Mouse (Mus musculus) spleen, adult 2 months (tissue): Measurements from ENCODE around the gene H2afx. TPM values are rescaled to one million over a fixed set of nuclear protein-coding genes. Genes with fewer than 3 reads are reported as not detected.
A peak's percentile ranks its signal among the peaks of the same experiment; 100 is the strongest.
"Not testable (repeated sequence)": the region's sequence is repeated elsewhere in the genome, so short reads cannot be mapped to it uniquely, and the experiment has no call there.

Experiments used
- DNase-seq, 2 experiments: peaks; one replicate each; pipeline versions ENCODE4 v3.0.0 to v3.0.0-alpha.2; 2012 to 2021; ENCODE audit warnings: low spot score in 2 of 2, low read depth in 1 of 2
- H3K27ac ChIP-seq: fragments of 200-500 bp; 2 replicates; pipeline ENCODE4 v1.5.1; 2012; ENCODE audit warnings: low read length, inconsistent platforms; ENCODE audit not compliant: insufficient read depth
- H3K27me3 ChIP-seq: fragments of 200-500 bp; 2 replicates; pipeline ENCODE4 v1.6.1; 2012; ENCODE audit warnings: mild to moderate bottlenecking, moderate library complexity, low read length, inconsistent platforms; ENCODE audit not compliant: control insufficient read depth, insufficient read depth
- H3K36me3 ChIP-seq: fragments of 200-500 bp; 2 replicates; pipeline ENCODE4 v1.6.1; 2012; ENCODE audit warnings: mild to moderate bottlenecking, low read length, inconsistent platforms; ENCODE audit not compliant: control insufficient read depth, insufficient read depth
- H3K4me1 ChIP-seq: fragments of 200-500 bp; 2 replicates; pipeline ENCODE4 v1.6.1; 2011; ENCODE audit warnings: inconsistent platforms; ENCODE audit not compliant: control insufficient read depth, insufficient read depth, insufficient read length
- H3K4me3 ChIP-seq: fragments of 200-500 bp; 2 replicates; pipeline ENCODE4 v1.5.1; 2011; ENCODE audit warnings: mild to moderate bottlenecking, inconsistent platforms; ENCODE audit not compliant: insufficient read depth, insufficient read length; ENCODE audit errors: extremely low read depth
- CTCF ChIP-seq: fragments of 200-500 bp; IDR thresholded peaks from 2 replicates; pipeline ENCODE4 v1.5.1; 2011; ENCODE audit warnings: mild to moderate bottlenecking, inconsistent platforms; ENCODE audit not compliant: insufficient read depth, insufficient read length, insufficient replicate concordance; ENCODE audit errors: extremely low read depth
- POLR2A ChIP-seq: fragments of 200-500 bp; IDR thresholded peaks from 2 replicates; pipeline ENCODE4 v1.6.1; 2011; ENCODE audit warnings: low read depth, low read length, inconsistent platforms
- WGBS: fragments of 180-500 bp; shearing (Covaris S2); methylation state at CpG from one replicate; pipeline ENCODE4 v1.1.7; 2018; 5-methylcytosine and 5-hydroxymethylcytosine counted together
- polyA plus RNA-seq: library from polyadenylated mRNA; depleted of rRNA; stranded (reverse); fragments of >200 nt; gene quantifications from 2 replicates; pipeline ENCODE4 v1.2.3, GENCODE M21; 2012

The H2afx gene
- polyA plus RNA-seq, 1 experiment: 117 TPM

- Histone ChIP-seq H3K27me3 (peaks cover 23% of the 10 kb centered on the region), H3K4me3 (no peak overlapping the region), H3K36me3 (peaks cover 7% of the 10 kb centered on the region), H3K4me1 (peaks cover 15% of the 10 kb centered on the region), H3K27ac (0 out of 2 replicates have a peak overlapping the region, but pooled peaks have one; percentile 47)
- 51% methylated on average over 11 of the region's 11 CpGs for WGBS
- no peak for TF ChIP-seq CTCF
- TF ChIP-seq POLR2A: no peak
- no peak for DNase-seq
These were observed 45.6 kb upstream of the H2afx start for GRCm38 (mm10) chr9:44288959-44289291.

GRCm38 (mm10) chr9:44292490-44292889, 42.0 kb upstream of the H2afx start:
- peaks cover 23% of the 10 kb centered on the region for H3K36me3 ChIP-seq
- peaks cover 18% of the 10 kb centered on the region for H3K27me3 ChIP-seq
- WGBS: 81% methylated on average over 3 of the region's 3 CpGs
- TF ChIP-seq CTCF: peak; percentile 52; the same call in 1 of the 2 replicates
- TF ChIP-seq POLR2A: no peak
- H3K27ac ChIP-seq: no peak overlapping the region
- peaks cover 11% of the 10 kb centered on the region for H3K4me1 ChIP-seq
- peak; percentile 36 to 60 for DNase-seq
- H3K4me3 ChIP-seq: no peak overlapping the region

GRCm38 (mm10) chr9:44300001-44300400, 34.5 kb upstream of the H2afx start:
- WGBS: 85% methylated on average over 3 of the region's 3 CpGs
- H3K4me3 ChIP-seq, DNase-seq, H3K27ac ChIP-seq, H3K27me3 ChIP-seq, H3K4me1 ChIP-seq: not testable (repeated sequence)
- H3K36me3 ChIP-seq: peaks cover 49% of the 10 kb centered on the region

GRCm38 (mm10) chr9:44305466-44306079, 28.9 kb upstream of the H2afx start, which contains the start of gene Hinfp:
TSS of gene Hinfp (minus strand) at chr9:44305671.
- peak within 1 kb of the TSS; percentile 77 for H3K27ac ChIP-seq
- peak; percentile 98 for DNase-seq
- peaks cover 7% of the 10 kb centered on the region; the same call in 1 of the 2 replicates for H3K4me1 ChIP-seq
- peaks cover 8% of the 10 kb centered on the region; the same call in 1 of the 2 replicates for H3K36me3 ChIP-seq
- H3K4me3 ChIP-seq: peak within 1 kb of the TSS; percentile 81
- WGBS: under 1% methylated on average over 54 of the region's 54 CpGs
- no peaks in the 10 kb centered on the region for H3K27me3 ChIP-seq
- TF ChIP-seq POLR2A (peak; percentile 90), CTCF (no peak)

- H3K27me3 ChIP-seq: no peaks in the 10 kb centered on the region
- H3K36me3 ChIP-seq: peaks cover 7% of the 10 kb centered on the region
- peaks cover 7% of the 10 kb centered on the region; the same call in 1 of the 2 replicates for H3K4me1 ChIP-seq
- TF ChIP-seq POLR2A (no peak), CTCF (no peak)
- 86% methylated on average over 6 of the region's 6 CpGs for WGBS
- no peak for DNase-seq
- H3K4me3 ChIP-seq: no peak overlapping the region
- no peak overlapping the region for H3K27ac ChIP-seq
These were observed 28.0 kb upstream of the H2afx start for GRCm38 (mm10) chr9:44306532-44306931.

GRCm38 (mm10) chr9:44307248-44307647, 27.2 kb upstream of the H2afx start:
- peak overlapping the region; percentile 64 for H3K27ac ChIP-seq
- WGBS: 29% methylated on average over 2 of the region's 2 CpGs
- peaks cover 7% of the 10 kb centered on the region for H3K36me3 ChIP-seq
- peaks cover 7% of the 10 kb centered on the region; the same call in 1 of the 2 replicates for H3K4me1 ChIP-seq
- H3K27me3 ChIP-seq: no peaks in the 10 kb centered on the region
- TF ChIP-seq CTCF: no peak
- no peak for TF ChIP-seq POLR2A
- H3K4me3 ChIP-seq: no peak overlapping the region
- no peak for DNase-seq

GRCm38 (mm10) chr9:44309756-44310155, 24.7 kb upstream of the H2afx start:
- no peak overlapping the region for H3K27ac ChIP-seq
- DNase-seq: no peak

More at GRCm38 (mm10) chr9:44309756-44310155, 24.7 kb upstream of the H2afx start:
- no peaks in the 10 kb centered on the region for H3K27me3 ChIP-seq
- H3K4me3 ChIP-seq: no peak overlapping the region
- H3K4me1 ChIP-seq: peaks cover 4% of the 10 kb centered on the region; the same call in 1 of the 2 replicates
- no peak for TF ChIP-seq CTCF
- no peak for TF ChIP-seq POLR2A
- H3K36me3 ChIP-seq: peaks cover 17% of the 10 kb centered on the region
- WGBS: 86% methylated on average over 3 of the region's 3 CpGs
